Mouse (Mus musculus): ENCODE data around the gene Mapk8ip1. TPM values are rescaled to one million over a fixed set of nuclear protein-coding genes. Genes with fewer than 3 reads are reported as not detected.

Gene Mapk8ip1
- polyA plus RNA-seq, 1 experiment from 2014 or later, result 44.2 TPM

- Histone ChIP-seq H3K4me2 (ENCODE audit: low read depth) (no peak overlapping the region), H3K9ac (ENCODE audit: low read length) (no peak overlapping the region), H3K4me1 (ENCODE audit: control insufficient read depth, insufficient read depth, low read length) (peaks cover 11% of the 10 kb centered on the region; the same call in 1 of the 2 replicates), H3K27me3 (ENCODE audit: control insufficient read depth, insufficient read depth, low read length) (no peaks in the 10 kb centered on the region), H3K36me3 (ENCODE audit: control insufficient read depth, insufficient read depth, low read length) (peaks cover 8% of the 10 kb centered on the region), H3K9me3 (ENCODE audit: control insufficient read depth, low read length) (no peaks in the 10 kb centered on the region), H3K27ac (ENCODE audit: low read depth, low read length) (no peak overlapping the region), H3K4me3 (ENCODE audit: low read depth, low read length) (no peak overlapping the region)
- DNase-seq (ENCODE audit: low spot score) (no peak), ATAC-seq (ENCODE audit: insufficient read depth, low FRiP score, low TSS enrichment) (no peak)
- WGBS, result 91% methylated on average over 7 of the region's 7 CpGs
These were observed 20.8 kb upstream of the Mapk8ip1 start for GRCm38 (mm10) chr2:92421723-92422387.

DNA sequence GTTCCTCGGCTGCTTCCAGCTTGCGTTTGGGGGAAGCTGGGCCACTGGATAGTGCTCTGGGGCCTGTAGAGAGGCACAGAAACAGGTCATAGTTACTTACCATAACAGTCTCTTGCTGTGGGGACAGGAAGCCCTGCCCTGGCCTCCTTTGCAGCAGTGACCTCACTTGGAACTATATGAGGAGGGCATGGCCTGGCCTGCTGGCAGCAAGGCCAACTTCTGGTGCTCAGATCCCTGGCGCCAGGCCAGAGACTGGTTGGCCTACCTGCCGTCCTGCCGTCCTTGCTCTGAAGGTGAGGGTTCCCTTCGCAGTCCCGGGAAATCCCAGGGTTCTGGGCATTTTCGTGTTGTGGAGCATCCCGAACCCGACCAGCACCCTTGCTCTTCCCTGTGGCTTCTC, 10.6 kb upstream of the Mapk8ip1 start:
- H3K9me3 ChIP-seq (ENCODE audit: control insufficient read depth, low read length), result no peaks in the 10 kb centered on the region
- no peak overlapping the region for H3K9ac ChIP-seq (ENCODE audit: low read length)
- no peak overlapping the region for H3K4me2 ChIP-seq (ENCODE audit: low read depth)
- peaks cover 35% of the 10 kb centered on the region for H3K36me3 ChIP-seq (ENCODE audit: control insufficient read depth, insufficient read depth, low read length)
- DNase-seq (ENCODE audit: low spot score) (no peak), ATAC-seq (ENCODE audit: insufficient read depth, low FRiP score, low TSS enrichment) (no peak)
- H3K27ac ChIP-seq (ENCODE audit: low read depth, low read length), result no peak overlapping the region
- 93% methylated on average over 10 of the region's 10 CpGs for WGBS
- H3K27me3 ChIP-seq (ENCODE audit: control insufficient read depth, insufficient read depth, low read length), result no peaks in the 10 kb centered on the region
- H3K4me3 ChIP-seq (ENCODE audit: low read depth, low read length), result no peak overlapping the region
- H3K4me1 ChIP-seq (ENCODE audit: control insufficient read depth, insufficient read depth, low read length), result no peaks in the 10 kb centered on the region

GRCm38 (mm10) chr2:92408309-92409045, 7.4 kb upstream of the Mapk8ip1 start:
- 91% methylated on average over 18 of the region's 18 CpGs for WGBS
- H3K4me1 ChIP-seq (ENCODE audit: control insufficient read depth, insufficient read depth, low read length), result no peaks in the 10 kb centered on the region
- H3K36me3 ChIP-seq (ENCODE audit: control insufficient read depth, insufficient read depth, low read length), result peaks cover 24% of the 10 kb centered on the region

GRCm38 (mm10) chr2:92405687-92406086, 4.6 kb upstream of the Mapk8ip1 start:
- H3K36me3 ChIP-seq (ENCODE audit: control insufficient read depth, insufficient read depth, low read length), result peaks cover 15% of the 10 kb centered on the region
- no peak overlapping the region for H3K27ac ChIP-seq (ENCODE audit: low read depth, low read length)
- 84% methylated on average over 7 of the region's 7 CpGs for WGBS
- ATAC-seq (ENCODE audit: insufficient read depth, low FRiP score, low TSS enrichment) (no peak), DNase-seq (ENCODE audit: low spot score) (no peak)
- H3K4me1 ChIP-seq (ENCODE audit: control insufficient read depth, insufficient read depth, low read length), result peaks cover 4% of the 10 kb centered on the region; the same call in 1 of the 2 replicates
- H3K4me2 ChIP-seq (ENCODE audit: low read depth), result no peak overlapping the region
- H3K9ac ChIP-seq (ENCODE audit: low read length), result no peak overlapping the region
- H3K27me3 ChIP-seq (ENCODE audit: control insufficient read depth, insufficient read depth, low read length), result no peaks in the 10 kb centered on the region
- no peaks in the 10 kb centered on the region for H3K9me3 ChIP-seq (ENCODE audit: control insufficient read depth, low read length)
- H3K4me3 ChIP-seq (ENCODE audit: low read depth, low read length), result no peak overlapping the region

More at GRCm38 (mm10) chr2:92408309-92409045, 7.4 kb upstream of the Mapk8ip1 start:
- no peak overlapping the region for H3K27ac ChIP-seq (ENCODE audit: low read depth, low read length)
- H3K4me3 ChIP-seq (ENCODE audit: low read depth, low read length), result no peak overlapping the region
- H3K9me3 ChIP-seq (ENCODE audit: control insufficient read depth, low read length), result no peaks in the 10 kb centered on the region
- H3K4me2 ChIP-seq (ENCODE audit: low read depth), result no peak overlapping the region
- H3K27me3 ChIP-seq (ENCODE audit: control insufficient read depth, insufficient read depth, low read length), result no peaks in the 10 kb centered on the region
- H3K9ac ChIP-seq (ENCODE audit: low read length), result no peak overlapping the region
- ATAC-seq (ENCODE audit: insufficient read depth, low FRiP score, low TSS enrichment) (no peak), DNase-seq (ENCODE audit: low spot score) (no peak)

DNA sequence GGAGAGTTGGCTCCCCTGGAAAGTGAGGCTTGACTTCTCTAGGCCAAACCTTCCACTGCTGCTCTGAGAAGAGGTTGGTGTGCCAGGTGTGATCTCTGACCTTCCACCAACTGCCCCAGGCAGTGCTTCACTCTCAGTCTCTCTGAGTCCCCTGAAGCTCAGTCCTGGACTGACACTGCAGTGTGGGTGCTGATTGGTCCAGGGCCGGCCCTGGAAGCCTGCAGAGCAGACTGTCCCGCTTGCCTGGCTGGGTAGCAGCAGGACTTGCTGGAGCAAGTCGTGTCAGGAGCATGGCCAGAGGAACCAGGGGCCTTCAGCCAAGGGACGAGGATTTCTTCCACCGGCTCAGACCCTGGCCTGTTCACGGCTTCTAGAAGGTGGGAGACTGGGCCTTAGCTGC, 3.7 kb upstream of the Mapk8ip1 start:
- Histone ChIP-seq H3K4me2 (ENCODE audit: low read depth) (no peak overlapping the region), H3K9me3 (ENCODE audit: control insufficient read depth, low read length) (no peaks in the 10 kb centered on the region), H3K4me1 (ENCODE audit: control insufficient read depth, insufficient read depth, low read length) (peaks cover 4% of the 10 kb centered on the region; the same call in 1 of the 2 replicates), H3K27me3 (ENCODE audit: control insufficient read depth, insufficient read depth, low read length) (no peaks in the 10 kb centered on the region), H3K36me3 (ENCODE audit: control insufficient read depth, insufficient read depth, low read length) (peaks cover 12% of the 10 kb centered on the region), H3K27ac (ENCODE audit: low read depth, low read length) (no peak overlapping the region), H3K9ac (ENCODE audit: low read length) (no peak overlapping the region), H3K4me3 (ENCODE audit: low read depth, low read length) (no peak overlapping the region)
- WGBS, result 81% methylated on average over 6 of the region's 6 CpGs
- ATAC-seq (ENCODE audit: insufficient read depth, low FRiP score, low TSS enrichment) (no peak), DNase-seq (ENCODE audit: low spot score) (no peak)

- Histone ChIP-seq H3K4me1 (ENCODE audit: control insufficient read depth, insufficient read depth, low read length) (peaks cover 7% of the 10 kb centered on the region; the same call in 1 of the 2 replicates), H3K36me3 (ENCODE audit: control insufficient read depth, insufficient read depth, low read length) (peaks cover 5% of the 10 kb centered on the region)
- no peak for ATAC-seq (ENCODE audit: insufficient read depth, low FRiP score, low TSS enrichment)
These were observed 2.8 kb upstream of the Mapk8ip1 start for GRCm38 (mm10) chr2:92403776-92404319.

DNA sequence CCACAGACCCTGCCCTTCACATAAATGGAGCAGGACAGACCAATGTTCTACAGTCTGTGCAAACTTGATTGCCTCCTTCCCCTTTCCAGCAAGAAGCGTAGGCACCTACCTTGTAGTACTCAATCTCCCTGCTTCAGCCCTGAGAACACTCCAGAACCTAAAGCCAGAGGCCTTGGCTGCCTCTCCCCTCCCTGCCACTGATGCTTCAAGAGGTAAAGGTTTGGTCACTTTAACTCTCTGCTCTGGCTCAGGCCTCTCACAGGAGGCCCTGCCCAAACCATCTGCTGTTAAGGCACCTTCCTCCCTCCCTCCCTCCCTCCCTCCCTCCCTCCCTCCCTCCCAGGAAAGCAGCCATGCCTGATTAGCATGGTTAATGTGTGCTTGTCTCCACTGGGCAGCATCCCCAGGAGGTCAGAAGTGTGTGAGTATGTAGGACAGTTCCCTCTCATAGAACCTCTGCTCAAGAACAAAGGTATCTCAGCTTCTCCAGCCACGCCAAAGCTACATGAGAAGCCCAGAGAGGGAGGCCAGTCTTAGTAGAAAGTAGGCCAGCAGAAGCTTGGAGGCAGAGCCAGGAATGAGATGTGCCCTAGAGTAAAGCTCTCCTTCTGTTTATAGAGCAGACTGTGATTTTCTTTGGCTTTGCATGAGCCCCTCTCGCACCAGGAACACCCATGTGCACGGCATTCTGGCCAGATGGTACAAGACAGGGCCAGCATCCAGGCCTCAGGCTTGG, 1.7 kb upstream of the Mapk8ip1 start:
- Histone ChIP-seq H3K4me3 (ENCODE audit: low read depth, low read length) (no peak overlapping the region), H3K27me3 (ENCODE audit: control insufficient read depth, insufficient read depth, low read length) (no peaks in the 10 kb centered on the region), H3K36me3 (ENCODE audit: control insufficient read depth, insufficient read depth, low read length) (peaks cover 5% of the 10 kb centered on the region; the same call in 1 of the 2 replicates), H3K9me3 (ENCODE audit: control insufficient read depth, low read length) (no peaks in the 10 kb centered on the region), H3K4me1 (ENCODE audit: control insufficient read depth, insufficient read depth, low read length) (peaks cover 11% of the 10 kb centered on the region), H3K9ac (ENCODE audit: low read length) (no peak overlapping the region), H3K4me2 (ENCODE audit: low read depth) (no peak overlapping the region), H3K27ac (ENCODE audit: low read depth, low read length) (no peak overlapping the region)
- ATAC-seq (ENCODE audit: insufficient read depth, low FRiP score, low TSS enrichment) (no peak), DNase-seq (ENCODE audit: low spot score) (no peak)
- 79% methylated on average over 4 of the region's 4 CpGs for WGBS

More at GRCm38 (mm10) chr2:92403776-92404319, 2.8 kb upstream of the Mapk8ip1 start:
- H3K9ac ChIP-seq (ENCODE audit: low read length), result no peak overlapping the region
- no peaks in the 10 kb centered on the region for H3K27me3 ChIP-seq (ENCODE audit: control insufficient read depth, insufficient read depth, low read length)
- no peaks in the 10 kb centered on the region for H3K9me3 ChIP-seq (ENCODE audit: control insufficient read depth, low read length)
- H3K4me2 ChIP-seq (ENCODE audit: low read depth), result no peak overlapping the region
- no peak for DNase-seq (ENCODE audit: low spot score)
- no peak overlapping the region for H3K27ac ChIP-seq (ENCODE audit: low read depth, low read length)
- WGBS, result 94% methylated on average over 5 of the region's 5 CpGs
- H3K4me3 ChIP-seq (ENCODE audit: low read depth, low read length), result no peak overlapping the region

GRCm38 (mm10) chr2:92400682-92401081, 381 bp downstream of the Mapk8ip1 start:
- 3% methylated on average over 22 of the region's 22 CpGs for WGBS

More at GRCm38 (mm10) chr2:92400682-92401081, 381 bp downstream of the Mapk8ip1 start:
- H3K27me3 ChIP-seq (ENCODE audit: control insufficient read depth, insufficient read depth, low read length), result no peaks in the 10 kb centered on the region
- H3K9ac ChIP-seq (ENCODE audit: low read length), result peak overlapping the region; percentile 86
- ATAC-seq (ENCODE audit: insufficient read depth, low FRiP score, low TSS enrichment), result no peak
- 0 out of 2 replicates have a peak, but pooled peaks cover 3% of the 10 kb centered on the region for H3K36me3 ChIP-seq (ENCODE audit: control insufficient read depth, insufficient read depth, low read length)
- peaks cover 19% of the 10 kb centered on the region for H3K4me1 ChIP-seq (ENCODE audit: control insufficient read depth, insufficient read depth, low read length)
- no peak overlapping the region; the same call in 1 of the 2 replicates for H3K27ac ChIP-seq (ENCODE audit: low read depth, low read length)
- no peaks in the 10 kb centered on the region for H3K9me3 ChIP-seq (ENCODE audit: control insufficient read depth, low read length)
- H3K4me2 ChIP-seq (ENCODE audit: low read depth), result peak overlapping the region; percentile 64
- no peak for DNase-seq (ENCODE audit: low spot score)
- H3K4me3 ChIP-seq (ENCODE audit: low read depth, low read length), result peak overlapping the region; percentile 72

Measured in neural tube, embryonic 11.5 days (tissue).